Mouse (Mus musculus): ENCODE measurements around the gene Asic1.

The Asic1 gene

DNA sequence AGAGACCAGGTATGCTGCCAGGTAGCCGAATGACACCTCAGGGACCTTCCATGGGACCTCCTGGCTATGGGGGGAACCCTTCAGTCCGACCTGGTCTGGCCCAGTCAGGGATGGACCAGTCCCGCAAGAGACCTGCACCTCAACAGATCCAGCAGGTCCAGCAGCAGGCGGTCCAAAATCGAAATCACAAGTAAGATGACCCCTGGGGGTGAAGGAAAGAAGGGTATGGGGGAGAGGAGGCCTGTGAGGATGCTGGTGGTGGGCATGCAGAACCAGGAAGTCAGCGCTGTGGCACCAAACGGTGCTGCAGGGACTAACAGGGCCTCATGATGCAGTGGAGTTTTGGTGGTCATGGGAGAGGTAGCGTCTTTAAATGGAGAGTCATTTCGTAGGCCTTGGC lies 32.9 kb downstream of the Asic1 start:
- no peak for DNase-seq

- DNase-seq, result no peak
Measured at GRCm38 (mm10) chr15:99703676-99704040, 33.5 kb downstream of the Asic1 start.

DNA sequence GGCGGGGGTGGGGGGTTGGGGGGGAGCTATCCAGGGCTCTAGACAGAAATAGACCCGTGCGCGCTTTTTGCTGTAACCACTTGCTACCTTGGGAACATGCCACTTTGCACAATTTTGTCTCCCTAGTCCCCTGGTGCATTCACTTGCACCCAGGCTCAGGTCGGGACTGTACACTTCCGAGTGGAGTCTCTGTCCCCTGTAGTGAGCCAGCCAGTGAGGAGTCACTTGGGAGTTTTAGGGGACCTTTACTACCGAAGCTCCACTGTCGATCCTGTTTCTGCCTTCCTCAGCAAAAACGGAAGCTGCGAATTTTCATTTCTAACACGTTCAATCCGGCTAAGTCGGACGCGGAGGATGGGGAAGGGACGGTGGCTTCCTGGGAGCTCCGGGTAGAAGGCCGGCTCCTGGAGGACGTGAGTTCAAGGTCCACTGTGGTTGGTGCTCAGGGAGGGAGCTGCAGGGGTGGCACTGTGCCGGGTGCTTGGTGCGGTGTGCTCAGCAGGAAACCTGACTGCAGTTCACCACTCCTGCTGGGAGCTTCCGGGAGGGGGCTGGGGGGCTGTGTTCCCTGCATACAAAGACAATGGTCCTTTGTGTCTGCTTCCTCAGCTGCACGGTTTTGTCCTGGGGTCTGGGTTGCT lies 34.0 kb downstream of the Asic1 start:
- DNase-seq, result peak; percentile 79

DNA sequence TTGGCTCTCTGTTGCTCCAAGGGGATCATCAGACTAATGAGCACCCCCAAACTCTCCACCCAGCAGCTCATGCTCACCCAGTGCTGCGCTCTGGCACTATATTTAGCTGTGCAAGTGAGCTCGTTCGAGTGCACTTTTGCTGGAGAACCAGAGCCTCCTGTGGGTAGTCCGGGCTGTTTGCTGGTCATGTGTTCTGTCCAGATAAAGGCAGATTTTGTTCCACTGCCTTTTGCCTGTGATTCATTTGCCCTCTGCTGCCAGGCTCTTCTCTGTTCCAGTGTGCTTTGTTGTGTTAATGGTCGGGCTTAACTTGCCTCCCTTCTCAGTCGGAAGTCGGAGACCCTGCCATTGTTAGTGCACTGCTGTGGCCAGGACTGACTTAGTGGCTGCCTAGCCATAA lies 34.7 kb downstream of the Asic1 start:
- DNase-seq, result no peak

DNA sequence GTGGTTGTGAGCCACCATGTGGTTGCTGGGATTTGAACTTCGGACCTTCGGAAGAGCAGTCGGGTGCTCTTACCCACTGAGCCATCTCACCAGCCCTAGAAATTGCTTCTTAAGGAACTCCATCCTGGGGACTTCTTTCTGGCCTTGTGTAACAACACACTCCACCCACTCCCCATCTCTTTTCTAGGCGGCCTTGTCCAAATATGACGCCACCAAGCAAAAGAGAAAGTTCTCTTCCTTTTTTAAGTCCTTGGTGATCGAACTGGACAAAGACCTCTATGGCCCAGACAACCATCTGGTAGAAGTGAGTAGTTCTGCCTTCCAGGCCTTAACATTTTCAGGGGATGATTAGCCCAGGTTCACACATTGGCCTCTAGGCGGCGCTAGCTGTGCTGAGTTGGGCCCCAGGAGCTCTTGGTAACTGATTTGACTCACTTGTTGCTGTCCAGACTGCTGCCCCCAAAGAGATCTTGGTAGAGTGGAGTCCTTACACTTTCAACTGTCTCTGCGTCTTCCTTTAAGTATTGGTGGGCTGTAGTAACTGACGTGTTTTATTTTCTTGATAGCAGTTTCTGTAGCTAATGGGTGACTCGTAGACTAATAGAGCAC lies 35.4 kb downstream of the Asic1 start, which contains the start of gene Gm17349:
TSS of gene Gm17349 (minus strand) at position 51 of the 609 bp plus-strand sequence.
- DNase-seq, result no peak

DNA sequence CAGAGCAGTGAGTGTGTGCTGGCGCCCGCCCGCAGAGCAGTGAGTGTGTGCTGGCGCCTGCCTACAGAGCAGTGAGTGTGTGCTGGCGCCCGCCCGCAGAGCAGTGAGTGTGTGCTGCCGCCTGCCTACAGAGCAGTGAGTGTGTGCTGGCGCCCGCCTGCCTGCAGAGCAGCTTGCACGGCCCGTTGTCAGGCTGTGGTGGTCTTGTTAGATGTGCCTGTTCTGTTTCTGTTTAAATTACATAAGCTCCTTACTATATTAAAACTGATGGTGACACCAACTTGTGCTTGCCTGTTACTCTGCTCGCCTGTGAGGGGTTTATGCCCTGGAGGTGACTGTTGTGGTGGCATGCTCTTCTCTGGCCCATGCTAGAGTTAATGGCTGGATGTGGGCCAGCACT lies 38.0 kb downstream of the Asic1 start:
- no peak for DNase-seq

- no peak for DNase-seq
Measured at GRCm38 (mm10) chr15:99710221-99711190, 40.3 kb downstream of the Asic1 start.

DNA sequence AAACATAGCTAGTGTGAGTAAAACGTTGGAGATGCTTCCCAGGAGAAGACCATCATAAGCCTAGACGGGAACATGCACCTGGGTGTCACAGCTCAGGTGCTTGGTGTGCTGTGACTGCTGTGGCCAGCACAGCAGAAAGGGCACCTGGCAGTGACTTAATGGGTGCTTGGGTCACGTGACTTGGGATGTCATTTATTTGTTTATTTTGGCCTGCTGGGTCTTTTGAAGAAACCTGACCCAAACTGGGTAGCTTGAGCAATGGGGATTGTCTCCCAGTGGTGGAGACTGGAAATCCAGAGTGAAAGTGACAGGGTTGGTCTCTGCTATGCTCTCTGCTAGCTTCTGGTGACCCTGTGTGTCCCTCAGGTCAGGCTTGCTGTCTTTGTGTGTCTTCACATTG lies 41.3 kb downstream of the Asic1 start:
- DNase-seq, result no peak

- DNase-seq, result no peak
Measured at GRCm38 (mm10) chr15:99712666-99713559, 42.7 kb downstream of the Asic1 start.

GRCm38 (mm10) chr15:99713569-99713968 lies 43.4 kb downstream of the Asic1 start:
- no peak for DNase-seq

DNA sequence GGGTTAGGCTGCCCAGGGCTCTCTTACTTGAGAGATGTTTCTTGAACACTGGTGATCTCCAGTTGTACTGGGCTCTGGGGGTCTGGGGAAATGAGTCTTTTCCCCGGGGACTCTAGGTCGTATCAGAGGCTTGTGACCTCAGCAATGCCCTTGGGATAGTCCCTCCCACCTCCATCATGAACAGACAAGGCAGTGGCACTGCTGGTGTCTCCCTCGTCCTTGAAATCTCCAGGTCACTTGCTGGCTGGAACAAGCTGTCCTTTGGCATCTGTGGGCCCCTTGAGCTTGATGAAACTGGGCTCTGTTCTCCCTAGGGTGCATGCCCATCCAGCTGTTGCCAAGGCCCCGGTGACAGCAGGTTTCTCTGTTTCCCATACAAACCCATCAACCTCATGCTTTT lies 44.0 kb downstream of the Asic1 start:
- DNase-seq, result no peak

GRCm38 (mm10) chr15:99714858-99715257 lies 44.7 kb downstream of the Asic1 start:
- peak; percentile 78 for DNase-seq

DNA sequence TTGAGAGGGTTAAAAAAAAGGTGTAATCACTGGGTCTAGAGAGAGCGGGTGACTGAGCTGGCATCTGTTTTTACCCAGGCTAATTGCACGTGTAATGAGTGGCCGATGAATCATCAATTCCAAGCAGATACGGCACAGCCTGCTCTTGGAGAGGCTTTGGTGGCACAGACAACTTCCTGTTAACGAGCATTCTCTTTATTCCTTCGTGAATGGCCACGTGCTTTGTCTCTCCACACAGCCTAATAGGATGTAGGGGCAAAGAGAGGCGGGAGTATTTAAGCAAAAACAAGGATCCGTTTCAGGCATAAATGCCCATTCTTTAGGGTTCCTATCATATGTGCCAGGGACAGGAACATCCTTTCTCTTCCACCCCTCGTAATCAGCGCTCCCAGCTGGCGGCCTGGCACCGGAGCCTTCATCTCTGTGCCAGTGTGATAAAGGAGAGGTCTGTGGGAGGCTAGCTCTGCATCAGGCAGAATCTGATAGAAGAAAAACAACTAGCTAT lies 45.2 kb downstream of the Asic1 start:
- no peak for DNase-seq

GRCm38 (mm10) chr15:99715982-99716746 lies 46.0 kb downstream of the Asic1 start:
- peak; percentile 81 for DNase-seq

DNA sequence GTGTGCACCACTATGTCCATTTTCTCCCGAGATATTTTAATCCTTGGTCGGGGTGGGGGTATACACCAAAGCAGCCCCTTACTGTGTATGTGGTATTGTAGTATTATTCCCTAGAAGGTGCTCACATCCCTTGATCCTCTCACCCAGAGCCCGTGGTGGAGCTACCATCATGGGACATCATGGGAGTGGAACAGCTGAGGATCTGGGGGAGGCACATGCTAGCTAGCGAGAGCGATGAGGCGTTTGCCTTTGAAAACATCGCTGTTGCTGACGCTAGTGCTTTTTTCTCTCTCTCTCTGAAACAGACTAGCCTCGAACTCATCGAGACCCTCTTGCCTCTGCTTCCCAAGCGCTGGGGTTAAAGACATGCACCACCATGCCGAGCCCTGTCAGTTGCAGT lies 46.6 kb downstream of the Asic1 start:
- DNase-seq, result no peak

GRCm38 (mm10) chr15:99717386-99718334 lies 47.5 kb downstream of the Asic1 start, which contains the start of gene Gpd1:
Gene Gpd1 (plus strand): TSS chr15:99717515.
- DNase-seq, result peak; percentile 86

GRCm38 (mm10) chr15:99718461-99719021 lies 48.4 kb downstream of the Asic1 start:
- DNase-seq, result peak; percentile 85

DNA sequence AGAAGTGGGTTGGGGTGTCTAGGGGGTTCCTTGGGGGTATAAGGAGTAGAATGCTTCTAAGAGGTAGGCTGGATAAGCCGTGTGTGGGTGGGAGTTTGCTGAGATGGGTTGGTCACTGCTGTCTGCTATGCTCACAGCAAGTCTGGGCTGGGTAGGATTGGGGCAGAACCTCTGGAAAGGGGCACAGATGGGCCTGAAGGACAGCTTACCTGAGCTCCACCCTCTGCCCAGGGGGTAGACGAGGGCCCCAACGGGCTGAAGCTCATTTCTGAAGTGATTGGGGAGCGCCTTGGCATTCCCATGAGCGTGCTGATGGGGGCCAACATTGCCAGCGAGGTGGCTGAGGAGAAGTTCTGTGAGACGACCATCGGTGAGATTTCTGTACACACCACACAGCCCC lies 49.7 kb downstream of the Asic1 start:
- no peak for DNase-seq

DNA sequence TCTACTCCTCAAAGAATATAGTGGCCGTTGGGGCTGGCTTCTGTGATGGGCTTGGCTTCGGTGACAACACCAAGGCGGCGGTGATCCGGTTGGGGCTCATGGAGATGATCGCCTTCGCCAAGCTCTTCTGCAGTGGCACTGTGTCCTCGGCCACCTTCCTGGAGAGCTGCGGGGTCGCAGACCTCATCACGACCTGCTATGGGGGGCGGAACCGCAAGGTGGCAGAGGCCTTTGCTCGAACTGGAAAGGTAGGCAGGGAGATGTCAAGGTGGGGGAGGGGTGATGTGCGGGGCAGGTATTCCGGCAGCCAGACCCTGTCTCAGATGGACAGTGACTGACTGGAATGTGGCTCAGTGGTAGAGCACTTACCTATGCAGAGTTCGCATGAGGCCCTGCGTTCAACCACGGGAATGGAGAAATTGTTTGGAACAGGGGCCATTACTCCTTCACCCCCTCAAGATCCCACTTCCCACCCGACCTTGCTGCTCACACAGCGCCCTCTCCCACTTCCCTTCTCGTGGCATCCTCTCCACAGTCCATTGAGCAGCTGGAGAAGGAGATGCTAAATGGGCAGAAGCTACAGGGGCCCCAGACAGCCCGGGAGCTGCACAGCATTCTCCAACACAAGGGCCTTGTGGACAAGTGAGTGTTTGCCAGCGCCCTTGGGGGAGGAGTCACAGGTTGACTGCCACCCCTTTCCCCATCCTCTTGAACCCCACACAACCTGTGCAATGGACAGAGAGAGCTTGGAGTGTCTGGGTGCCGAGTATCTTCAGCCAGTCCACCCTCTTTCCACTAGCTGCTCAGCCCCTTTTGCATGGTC lies 52.0 kb downstream of the Asic1 start:
- no peak for DNase-seq
